Mouse (Mus musculus): ENCODE results near the gene E330034G19Rik. TPM values are rescaled to one million over a fixed set of nuclear protein-coding genes. Genes with fewer than 3 reads are reported as not detected.

Gene E330034G19Rik
- total and polyA plus RNA-seq, 3 experiments: not detected

- Histone ChIP-seq H3K9me3 (replicated peaks; ENCODE audit: insufficient read depth, low read length) (no peaks in the 10 kb centered on the region), H3K27ac (ENCODE audit: control insufficient read depth, low read depth, low read length) (no peak overlapping the region), H3K4me1 (ENCODE audit: control insufficient read depth in 1 of 2, insufficient read depth in 2 of 2, low read length in 2 of 2) (no peaks in the 10 kb centered on the region), H3K9ac (ENCODE audit: control insufficient read depth, low read depth, low read length, poor library complexity, severe bottlenecking) (no peak overlapping the region), H3K4me3 (ENCODE audit: control insufficient read depth in 1 of 2, insufficient read depth in 1 of 2, low read depth in 2 of 2, low read length in 2 of 2) (no peak overlapping the region), H3K27me3 (ENCODE audit: control insufficient read depth in 1 of 2, insufficient read depth in 2 of 2, low read length in 2 of 2) (no peaks in the 10 kb centered on the region), H3K79me2 (ENCODE audit: control insufficient read depth, insufficient read depth, low read length, poor library complexity) (no peaks in the 10 kb centered on the region), H3K36me3 (ENCODE audit: control insufficient read depth in 1 of 2, insufficient read depth in 2 of 2, low read length in 2 of 2) (no peaks in the 10 kb centered on the region)
- no peak for DNase-seq (ENCODE audit: low read depth, low spot score)
- TF ChIP-seq EP300 (IDR thresholded peaks at IDR 0.05; ENCODE audit: low read depth in 1 of 2, low read length in 2 of 2): no peak
- no peak for TF ChIP-seq MYC (IDR thresholded peaks at IDR 0.05; ENCODE audit: low read depth, low read length)
Observed at GRCm38 (mm10) chr14:24282276-24282675, 10.7 kb upstream of the E330034G19Rik start.

GRCm38 (mm10) chr14:24286136-24286535 is 6.9 kb upstream of the E330034G19Rik start:
- Histone ChIP-seq H3K9me3 (replicated peaks; ENCODE audit: insufficient read depth, low read length) (no peaks in the 10 kb centered on the region), H3K9ac (ENCODE audit: control insufficient read depth, low read depth, low read length, poor library complexity, severe bottlenecking) (no peak overlapping the region)

GRCm38 (mm10) chr14:24290726-24291125 is 2.3 kb upstream of the E330034G19Rik start:
- H3K27ac ChIP-seq (ENCODE audit: control insufficient read depth, low read depth, low read length): no peak overlapping the region
- DNase-seq (ENCODE audit: low read depth, low spot score): no peak
- no peaks in the 10 kb centered on the region for H3K9me3 ChIP-seq (replicated peaks; ENCODE audit: insufficient read depth, low read length)
- H3K4me3 ChIP-seq (ENCODE audit: control insufficient read depth in 1 of 2, insufficient read depth in 1 of 2, low read depth in 2 of 2, low read length in 2 of 2): no peak overlapping the region
- H3K9ac ChIP-seq (ENCODE audit: control insufficient read depth, low read depth, low read length, poor library complexity, severe bottlenecking): no peak overlapping the region
- H3K4me1 ChIP-seq (ENCODE audit: control insufficient read depth in 1 of 2, insufficient read depth in 2 of 2, low read length in 2 of 2): no peaks in the 10 kb centered on the region
- H3K79me2 ChIP-seq (ENCODE audit: control insufficient read depth, insufficient read depth, low read length, poor library complexity): no peaks in the 10 kb centered on the region
- H3K36me3 ChIP-seq (ENCODE audit: control insufficient read depth in 1 of 2, insufficient read depth in 2 of 2, low read length in 2 of 2): no peaks in the 10 kb centered on the region
- TF ChIP-seq JUND (IDR thresholded peaks at IDR 0.05; ENCODE audit: low read depth, low read length): no peak
- TF ChIP-seq USF2 (IDR thresholded peaks at IDR 0.05; ENCODE audit: borderline replicate concordance in 1 of 2, insufficient read depth in 1 of 2, low read depth in 1 of 2, low read length in 2 of 2): no peak
- no peak for TF ChIP-seq POLR2A (IDR thresholded peaks at IDR 0.05; ENCODE audit: control insufficient read depth in 1 of 2, insufficient read depth in 1 of 2, low read depth in 1 of 2, low read length in 2 of 2, poor library complexity in 1 of 2)
- TF ChIP-seq BHLHE40 (IDR thresholded peaks at IDR 0.05; ENCODE audit: borderline replicate concordance, low read depth, low read length): no peak
- no peak for TF ChIP-seq MYB (IDR thresholded peaks at IDR 0.05; ENCODE audit: low read depth, low read length)
- TF ChIP-seq GATA1 (IDR thresholded peaks at IDR 0.05; ENCODE audit: low read depth, low read length): no peak
- no peak for TF ChIP-seq UBTF (IDR thresholded peaks at IDR 0.05; ENCODE audit: borderline replicate concordance, insufficient read depth, low read depth, low read length)
- TF ChIP-seq CTCF (IDR thresholded peaks at IDR 0.05 in 2 of 3, conservative IDR thresholded peaks at IDR 0.05 in 1 of 3; ENCODE audit: control insufficient read depth in 1 of 3, insufficient read depth in 1 of 3, low read depth in 2 of 3, low read length in 3 of 3, poor library complexity in 1 of 3, severe bottlenecking in 1 of 3): no peak
- TF ChIP-seq RCOR1 (IDR thresholded peaks at IDR 0.05; ENCODE audit: low read depth, low read length): no peak
- no peaks in the 10 kb centered on the region for H3K27me3 ChIP-seq (ENCODE audit: control insufficient read depth in 1 of 2, insufficient read depth in 2 of 2, low read length in 2 of 2)

More at GRCm38 (mm10) chr14:24286136-24286535, 6.9 kb upstream of the E330034G19Rik start:
- Histone ChIP-seq H3K27me3 (ENCODE audit: control insufficient read depth in 1 of 2, insufficient read depth in 2 of 2, low read length in 2 of 2) (no peaks in the 10 kb centered on the region), H3K79me2 (ENCODE audit: control insufficient read depth, insufficient read depth, low read length, poor library complexity) (no peaks in the 10 kb centered on the region), H3K36me3 (ENCODE audit: control insufficient read depth in 1 of 2, insufficient read depth in 2 of 2, low read length in 2 of 2) (no peaks in the 10 kb centered on the region), H3K4me3 (ENCODE audit: control insufficient read depth in 1 of 2, insufficient read depth in 1 of 2, low read depth in 2 of 2, low read length in 2 of 2) (no peak overlapping the region), H3K4me1 (ENCODE audit: control insufficient read depth in 1 of 2, insufficient read depth in 2 of 2, low read length in 2 of 2) (no peaks in the 10 kb centered on the region), H3K27ac (ENCODE audit: control insufficient read depth, low read depth, low read length) (no peak overlapping the region)
- TF ChIP-seq CHD1 (IDR thresholded peaks at IDR 0.05; ENCODE audit: low read depth, low read length) (no peak), SIN3A (IDR thresholded peaks at IDR 0.05; ENCODE audit: low read length) (no peak), NELFE (IDR thresholded peaks at IDR 0.05; ENCODE audit: low read depth, low read length) (no peak), MAFK (IDR thresholded peaks at IDR 0.05; ENCODE audit: borderline replicate concordance, low read depth, low read length) (no peak), UBTF (IDR thresholded peaks at IDR 0.05; ENCODE audit: borderline replicate concordance, insufficient read depth, low read depth, low read length) (no peak), CHD2 (IDR thresholded peaks at IDR 0.05; ENCODE audit: low read length) (no peak), POLR2A (IDR thresholded peaks at IDR 0.05; ENCODE audit: control insufficient read depth in 1 of 2, insufficient read depth in 1 of 2, low read depth in 1 of 2, low read length in 2 of 2, poor library complexity in 1 of 2) (no peak), EP300 (IDR thresholded peaks at IDR 0.05; ENCODE audit: low read depth in 1 of 2, low read length in 2 of 2) (no peak), MAZ (IDR thresholded peaks at IDR 0.05; ENCODE audit: low read depth, low read length) (no peak), USF1 (IDR thresholded peaks at IDR 0.05; ENCODE audit: low read depth, low read length) (no peak), ZNF384 (IDR thresholded peaks at IDR 0.05; ENCODE audit: low read depth, low read length) (no peak), HCFC1 (IDR thresholded peaks at IDR 0.05; ENCODE audit: low read depth, low read length) (no peak), TBP (IDR thresholded peaks at IDR 0.05; ENCODE audit: low read depth, low read length) (no peak), TCF12 (IDR thresholded peaks at IDR 0.05; ENCODE audit: low read depth, low read length) (no peak), JUND (IDR thresholded peaks at IDR 0.05; ENCODE audit: low read depth, low read length) (no peak), RAD21 (IDR thresholded peaks at IDR 0.05; ENCODE audit: low read depth, low read length) (no peak), MYC (IDR thresholded peaks at IDR 0.05; ENCODE audit: low read depth, low read length) (no peak)
- DNase-seq (ENCODE audit: low read depth, low spot score): no peak
